Mouse (Mus musculus): Measurements from ENCODE around the gene Prkcz.

DNA sequence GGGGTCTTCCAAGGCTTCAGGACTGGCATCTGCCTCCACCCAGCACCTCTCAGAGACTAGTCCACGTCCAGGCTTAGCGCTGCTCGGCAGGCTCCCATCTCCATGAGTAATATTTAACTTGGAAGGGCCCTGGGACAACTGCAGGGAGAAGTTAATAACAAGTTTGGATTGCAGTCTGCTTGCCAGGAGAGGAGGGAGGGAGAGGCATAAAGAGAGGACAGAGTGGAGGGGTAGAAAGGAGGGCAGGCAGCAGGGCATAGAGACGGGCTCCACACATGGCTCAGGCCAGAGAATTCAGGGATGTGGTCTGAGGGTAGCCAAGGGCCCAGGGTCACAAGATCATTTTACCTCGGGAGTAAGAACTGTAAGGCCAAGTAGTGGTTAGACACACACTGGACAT is 122.9 kb downstream of the Prkcz start:
- TF ChIP-seq CTCF (IDR thresholded peaks at IDR 0.05; ENCODE audit: low read depth) (no peak), EP300 (IDR thresholded peaks at IDR 0.05; ENCODE audit: low read depth) (no peak)
